Mouse (Mus musculus): Measurements from ENCODE around the gene Yme1l1.

GRCm38 (mm10) chr2:23201034-23201433, 44.9 kb downstream of the Yme1l1 start:
- TF ChIP-seq CTCF (IDR thresholded peaks at IDR 0.05; ENCODE audit: low read depth, low read length) (no peak), POLR2A (IDR thresholded peaks at IDR 0.05; ENCODE audit: insufficient read depth, low read length) (no peak)
